Mouse (Mus musculus) forebrain, embryonic 16.5 days (tissue): ENCODE data around the gene Foxp3. TPM values are rescaled to one million over a fixed set of nuclear protein-coding genes. Genes with fewer than 3 reads are reported as not detected.

Experiments
- ATAC-seq: fragments of 200-750 bp; cut with Nextera tagmentation; 2 replicates; pipeline ENCODE4 v1.8.0; 2017; ENCODE audit warnings: mild to moderate bottlenecking, moderate library complexity
- H3K27ac ChIP-seq: fragments of 300-500 bp; sonication (generic); 2 replicates; pipeline ENCODE4 v1.5.1; 2014; ENCODE audit warnings: low read length, control low read depth
- H3K27me3 ChIP-seq: fragments of 300-500 bp; sonication (generic); replicated peaks from 2 replicates; pipeline ENCODE4 v1.6.1; 2014; ENCODE audit warnings: low read length; ENCODE audit not compliant: control insufficient read depth, insufficient read depth
- H3K36me3 ChIP-seq: fragments of 300-500 bp; sonication (generic); 2 replicates; pipeline ENCODE4 v1.6.1; 2014; ENCODE audit not compliant: control insufficient read depth, insufficient read depth
- H3K4me1 ChIP-seq: fragments of 300-500 bp; sonication (generic); replicated peaks from 2 replicates; pipeline ENCODE4 v1.6.1; 2014; ENCODE audit warnings: low read length; ENCODE audit not compliant: control insufficient read depth, insufficient read depth
- H3K4me2 ChIP-seq: fragments of 300-500 bp; sonication (generic); 2 replicates; pipeline ENCODE4 v1.6.1; 2014; ENCODE audit warnings: mild to moderate bottlenecking, low read length, control low read depth
- H3K4me3 ChIP-seq: fragments of 300-500 bp; sonication (generic); replicated peaks from 2 replicates; pipeline ENCODE4 v1.5.1; 2014; ENCODE audit warnings: mild to moderate bottlenecking, low read length, control low read depth
- H3K9ac ChIP-seq: fragments of 300-500 bp; sonication (generic); replicated peaks from 2 replicates; pipeline ENCODE4 v1.6.1; 2014; ENCODE audit warnings: low read depth, low read length, control low read depth
- H3K9me3 ChIP-seq: fragments of 300-500 bp; sonication (generic); 2 replicates; pipeline ENCODE4 v1.6.1; 2016; ENCODE audit warnings: low read length; ENCODE audit not compliant: control insufficient read depth
- WGBS: fragments of 180-500 bp; shearing (Covaris S2); extraction: QIAGEN DNeasy Blood & Tissue Kit; methylation state at CpG from one replicate; pipeline ENCODE4 v1.1.7; 2014; 5-methylcytosine and 5-hydroxymethylcytosine counted together
- polyA plus RNA-seq: library from polyadenylated mRNA; unstranded; fragments of >200 nt; fragmentation: Nextera tagmentation; extraction: Ambion mirVana; gene quantifications from 2 replicates; pipeline ENCODE4 v1.2.1, GENCODE M21; 2015

Gene Foxp3
- polyA plus RNA-seq, 1 experiment from 2014 or later = 0.16 TPM

- H3K9ac ChIP-seq = peak overlapping the region; percentile 41
- no peak for ATAC-seq
- 41% methylated on average over 12 of the region's 12 CpGs for WGBS
These were observed 67.3 kb downstream of the Foxp3 start for GRCm38 (mm10) chrX:7640785-7641184.

More at GRCm38 (mm10) chrX:7640785-7641184, 67.3 kb downstream of the Foxp3 start:
- H3K4me3 ChIP-seq = peak overlapping the region; percentile 24
- H3K4me1 ChIP-seq = peaks cover 14% of the 10 kb centered on the region
- 0 out of 2 replicates have a peak, but pooled peaks cover 2% of the 10 kb centered on the region for H3K36me3 ChIP-seq
- peak overlapping the region; percentile 71 for H3K4me2 ChIP-seq
- H3K27me3 ChIP-seq = no peaks in the 10 kb centered on the region
- H3K9me3 ChIP-seq = no peaks in the 10 kb centered on the region
- no peak overlapping the region for H3K27ac ChIP-seq

Other genes starting within 250 kb of the Foxp3 start
- gene Usp27x, start 197.8 kb upstream of the Foxp3 start, polyA plus RNA-seq = 1.3 and 2.0 TPM in 2 replicates
- 4.1 and 4.6 TPM in 2 replicates for gene Ppp1r3f, start 639 bp downstream of the Foxp3 start, polyA plus RNA-seq
- gene Ccdc22, start 31.9 kb downstream of the Foxp3 start, polyA plus RNA-seq = 40.5 and 43.9 TPM in 2 replicates
- 0.06 and 0.16 TPM in 2 replicates for gene Cacna1f, start 33.4 kb downstream of the Foxp3 start, polyA plus RNA-seq
- gene Syp, start 64.8 kb downstream of the Foxp3 start, polyA plus RNA-seq = 120 and 161 TPM in 2 replicates
- 1.5 and 1.6 TPM in 2 replicates for gene Prickle3, start 83.6 kb downstream of the Foxp3 start, polyA plus RNA-seq
- 35.1 and 41.7 TPM in 2 replicates for gene Plp2, start 97.7 kb downstream of the Foxp3 start, polyA plus RNA-seq
- 0.19 and 0.61 TPM in 2 replicates for gene Magix, start 107.6 kb downstream of the Foxp3 start, polyA plus RNA-seq
- 53.2 and 53.5 TPM in 2 replicates for gene Gpkow, start 123.5 kb downstream of the Foxp3 start, polyA plus RNA-seq
- 36.7 and 40.5 TPM in 2 replicates for gene Wdr45, start 140.7 kb downstream of the Foxp3 start, polyA plus RNA-seq
- gene Gm45208, start 148.6 kb downstream of the Foxp3 start, polyA plus RNA-seq = 0.71 TPM in 1 of 2 replicates, not detected in the other
- 112 and 119 TPM in 2 replicates for gene Praf2, start 154.8 kb downstream of the Foxp3 start, polyA plus RNA-seq
- gene Ccdc120, start 177.3 kb downstream of the Foxp3 start, polyA plus RNA-seq = 50.0 and 64.2 TPM in 2 replicates
- 20.4 and 21.9 TPM in 2 replicates for gene Tfe3, start 188.9 kb downstream of the Foxp3 start, polyA plus RNA-seq
- gene Gripap1, start 216.1 kb downstream of the Foxp3 start, polyA plus RNA-seq = 72.6 and 81.9 TPM in 2 replicates
- gene Kcnd1, start 248.6 kb downstream of the Foxp3 start, polyA plus RNA-seq = 2.8 and 4.0 TPM in 2 replicates